Mouse (Mus musculus): ENCODE measurements at regions not wholly inside any gene's neighbourhood (a gene's known extent, or its start where the extent isn't known, plus 50 kb on each side); places are given as distances from the start of the nearest gene placed in this dataset. TPM values are rescaled to one million over a fixed set of nuclear protein-coding genes. Genes with fewer than 3 reads are reported as not detected.
A peak's percentile ranks its signal among the peaks of the same experiment; 100 is the strongest.

DNA sequence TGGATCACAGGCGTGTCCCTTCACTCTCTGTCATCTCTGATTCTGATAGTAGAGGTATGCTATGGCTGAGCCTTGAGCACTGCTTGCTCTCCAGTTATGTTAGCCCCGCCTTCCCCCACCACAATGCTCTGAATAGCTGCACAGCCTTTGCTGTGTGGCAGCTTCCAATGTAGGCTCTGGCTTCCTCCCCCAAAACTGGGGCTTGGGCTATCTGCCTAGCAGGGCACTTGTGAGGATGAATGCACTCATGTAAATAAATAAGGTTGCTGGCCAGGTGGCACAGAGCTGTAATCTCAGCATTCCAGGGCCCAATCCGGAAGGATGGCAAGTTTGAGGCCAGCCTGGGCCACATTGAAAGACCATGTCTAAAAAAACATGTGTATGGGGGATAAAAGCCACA is 103.6 kb upstream of the Sdk1 start:
- no peak for DNase-seq (ENCODE audit: low spot score)

DNA sequence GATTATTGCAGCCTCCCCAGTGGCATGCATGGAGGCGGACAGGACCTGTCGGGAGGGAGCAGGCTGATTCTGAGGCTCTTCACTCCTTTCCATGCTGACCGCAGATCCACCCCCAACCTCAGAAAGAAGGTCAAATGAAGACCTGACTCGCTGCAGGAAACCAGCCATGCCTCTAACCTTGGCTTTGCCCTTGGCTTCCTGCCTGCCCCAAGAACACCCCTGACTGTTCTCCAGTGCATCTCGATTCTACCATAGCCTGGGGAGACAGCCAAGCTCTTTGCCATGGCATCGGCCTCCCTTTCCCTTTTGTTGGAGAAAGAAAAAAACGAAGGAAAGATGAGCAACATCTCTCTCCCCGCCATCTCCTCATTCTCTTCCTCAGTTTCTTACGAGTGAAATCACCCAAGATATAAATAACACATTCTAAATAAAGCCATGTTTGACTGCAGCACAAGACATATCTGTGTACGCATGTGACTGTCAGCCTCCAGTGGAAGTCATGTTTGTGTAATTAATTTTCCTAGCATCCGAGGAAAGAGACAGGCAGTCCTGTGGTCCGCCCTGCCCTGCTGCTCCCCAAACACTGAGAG is 102.4 kb upstream of the Sdk1 start:
- peak; percentile 20 for DNase-seq (ENCODE audit: low spot score)

- no peak for DNase-seq (ENCODE audit: low spot score)
These were observed 101.9 kb upstream of the Sdk1 start for GRCm38 (mm10) chr5:141139361-141139912.

- DNase-seq (ENCODE audit: low spot score): no peak
These were observed 80.9 kb upstream of the Sdk1 start for GRCm38 (mm10) chr5:141160391-141160790.

DNA sequence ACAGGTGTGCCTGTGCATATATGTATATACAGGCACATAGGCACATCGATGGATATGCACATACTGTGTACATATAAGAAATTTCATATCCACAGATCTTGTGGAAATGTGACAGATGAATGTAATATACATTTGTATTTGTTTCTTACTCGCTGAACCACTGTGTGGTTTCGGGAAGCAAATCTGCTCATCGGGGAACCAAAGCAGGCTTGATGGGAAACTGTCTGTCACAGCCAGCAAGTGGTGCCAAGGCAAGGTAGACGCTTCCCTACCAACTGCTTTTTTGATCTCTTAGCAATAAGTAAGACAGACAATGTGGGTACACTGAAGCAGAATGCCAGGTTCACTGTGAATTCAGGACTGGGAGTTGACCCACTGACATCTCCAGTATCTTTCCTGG is 80.3 kb upstream of the Sdk1 start:
- DNase-seq (ENCODE audit: low spot score): no peak

GRCm38 (mm10) chr5:141182442-141182841 is 58.8 kb upstream of the Sdk1 start:
- no peak for DNase-seq (ENCODE audit: low spot score)

- no peak for DNase-seq (ENCODE audit: low spot score)
These were observed 52.3 kb upstream of the Sdk1 start for GRCm38 (mm10) chr5:141189033-141189432.

Small RNA genes in the stretch of these regions (microRNA-seq; reads per million reads assigned to microRNA genes)
- gene Gm26113: not detected

Measured in heart, adult 8-10 months (tissue).